Mouse (Mus musculus) midbrain, embryonic 13.5 days (tissue): ENCODE results near the gene Abhd17a. TPM values are rescaled to one million over a fixed set of nuclear protein-coding genes. Genes with fewer than 3 reads are reported as not detected.
A peak's percentile ranks its signal among the peaks of the same experiment; 100 is the strongest.

Experiments
- ATAC-seq: fragments of 200-750 bp; cut with Nextera tagmentation; 2 replicates; pipeline ENCODE4 v1.8.0; 2017; ENCODE audit warnings: mild to moderate bottlenecking, moderate TSS enrichment, moderate library complexity
- H3K27ac ChIP-seq: fragments of 300-500 bp; sonication (generic); 2 replicates; pipeline ENCODE4 v1.5.1; 2015; ENCODE audit warnings: inconsistent platforms, mild to moderate bottlenecking, moderate library complexity
- H3K27me3 ChIP-seq: fragments of 300-500 bp; sonication (generic); 2 replicates; pipeline ENCODE4 v1.6.1; 2015; ENCODE audit warnings: mild to moderate bottlenecking, inconsistent platforms
- H3K36me3 ChIP-seq: fragments of 300-500 bp; sonication (generic); 2 replicates; pipeline ENCODE4 v1.6.1; 2015; ENCODE audit warnings: mild to moderate bottlenecking, inconsistent platforms
- H3K4me1 ChIP-seq: fragments of 300-500 bp; sonication (generic); replicated peaks from 2 replicates; pipeline ENCODE4 v1.6.1; 2015; ENCODE audit warnings: inconsistent platforms
- H3K4me2 ChIP-seq: fragments of 300-500 bp; sonication (generic); replicated peaks from 2 replicates; pipeline ENCODE4 v1.6.1; 2015; ENCODE audit warnings: moderate library complexity, mild to moderate bottlenecking, inconsistent platforms
- H3K4me3 ChIP-seq: fragments of 300-500 bp; sonication (generic); replicated peaks from 2 replicates; pipeline ENCODE4 v1.5.1; 2015; ENCODE audit warnings: mild to moderate bottlenecking, inconsistent platforms
- H3K9ac ChIP-seq: fragments of 300-500 bp; sonication (generic); replicated peaks from 2 replicates; pipeline ENCODE4 v1.6.1; 2015; ENCODE audit warnings: mild to moderate bottlenecking, inconsistent platforms
- H3K9me3 ChIP-seq: fragments of 300-500 bp; sonication (generic); 2 replicates; pipeline ENCODE4 v1.6.1; 2016; ENCODE audit warnings: mild to moderate bottlenecking, inconsistent platforms
- WGBS: fragments of 180-500 bp; shearing (Covaris S2); methylation state at CpG from one replicate; pipeline ENCODE4 v1.1.7; 2015; 5-methylcytosine and 5-hydroxymethylcytosine counted together
- microRNA-seq: library from miRNA; unstranded; fragments of <30 nt; microRNA quantifications from one replicate; pipeline ENCODE4, GENCODE M21; 2016
- polyA plus RNA-seq: library from polyadenylated mRNA; unstranded; fragments of >200 nt; fragmentation: Nextera tagmentation; extraction: Ambion mirVana; gene quantifications from 2 replicates; pipeline ENCODE4 v1.2.1, GENCODE M21; 2015

Gene Abhd17a
- polyA plus RNA-seq, 1 experiment from 2014 or later: 93.4 TPM

DNA sequence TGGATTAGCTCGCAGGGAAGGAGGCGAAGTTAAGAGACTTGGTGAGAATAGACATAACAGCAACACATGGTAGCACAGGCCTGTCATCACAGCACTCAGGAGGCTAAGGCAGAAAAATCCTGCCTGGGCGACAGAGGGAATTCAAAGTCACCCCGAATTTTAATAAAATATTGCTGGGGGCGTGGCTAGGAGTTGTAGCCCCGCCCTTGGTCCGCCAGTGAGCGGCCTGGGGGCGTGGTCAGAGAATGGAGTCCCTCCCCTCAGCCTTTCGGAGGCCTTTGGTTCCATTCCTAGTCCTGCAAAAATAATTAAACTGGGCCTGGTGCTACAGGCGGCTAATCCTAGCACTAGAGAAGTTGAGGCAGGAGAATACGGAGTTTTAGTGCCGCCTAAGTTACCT is 54.4 kb downstream of the Abhd17a start:
- no peaks in the 10 kb centered on the region for H3K9me3 ChIP-seq
- no peak overlapping the region for H3K4me2 ChIP-seq
- no peak overlapping the region for H3K4me3 ChIP-seq
- no peaks in the 10 kb centered on the region; the same call in 1 of the 2 replicates for H3K36me3 ChIP-seq
- peaks cover 54% of the 10 kb centered on the region for H3K27me3 ChIP-seq
- H3K4me1 ChIP-seq: peaks cover 7% of the 10 kb centered on the region; the same call in 1 of the 2 replicates
- H3K9ac ChIP-seq: no peak overlapping the region
- no peak overlapping the region for H3K27ac ChIP-seq
- ATAC-seq: no peak
- WGBS: 13% methylated on average over 13 of the region's 13 CpGs

DNA sequence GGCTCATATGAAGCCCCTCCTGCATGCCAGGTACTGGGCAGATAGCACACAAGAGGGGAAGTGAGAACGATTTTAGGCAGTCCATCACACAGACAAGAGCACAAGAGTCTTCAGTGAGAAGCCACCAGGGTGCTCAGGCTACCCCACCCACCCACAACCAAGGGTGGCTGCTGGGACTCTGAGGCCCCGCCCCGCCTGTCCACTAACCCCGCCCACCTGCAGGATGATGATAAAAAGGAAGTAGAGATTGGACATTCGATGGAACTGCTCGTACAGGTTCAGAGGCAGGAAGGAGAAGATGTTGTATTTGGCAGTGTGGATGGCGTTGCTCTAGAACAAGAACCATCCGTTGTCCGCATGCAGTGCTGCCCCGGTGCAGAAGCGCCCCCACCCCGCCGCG is 55.1 kb downstream of the Abhd17a start:
- 21% methylated on average over 14 of the region's 14 CpGs for WGBS
- Histone ChIP-seq H3K36me3 (no peaks in the 10 kb centered on the region), H3K9me3 (no peaks in the 10 kb centered on the region), H3K27me3 (peaks cover 54% of the 10 kb centered on the region), H3K4me3 (no peak overlapping the region), H3K9ac (no peak overlapping the region), H3K4me2 (peak overlapping the region; percentile 11; the same call in 1 of the 2 replicates), H3K27ac (no peak overlapping the region), H3K4me1 (peaks cover 7% of the 10 kb centered on the region; the same call in 1 of the 2 replicates)
- ATAC-seq: no peak

DNA sequence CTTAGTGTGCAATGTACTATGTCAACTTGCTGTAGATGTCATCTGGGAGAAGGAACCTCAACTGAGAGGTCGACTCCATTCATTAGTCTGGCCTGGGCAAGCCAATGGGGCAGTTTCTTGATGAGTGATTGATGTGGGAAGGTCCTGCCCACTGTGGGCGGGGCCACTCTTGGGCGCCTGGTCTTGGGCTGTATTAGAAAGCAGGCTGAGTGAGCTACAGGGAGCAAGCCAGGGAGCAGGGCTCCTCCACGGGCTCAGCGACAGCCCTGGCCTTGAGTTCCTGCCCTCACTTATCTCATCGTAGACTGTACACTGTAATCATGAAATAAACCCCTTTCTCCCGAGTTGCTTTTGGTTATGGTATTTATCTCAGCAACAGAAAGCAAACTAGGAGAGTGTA is 56.4 kb downstream of the Abhd17a start:
- Histone ChIP-seq H3K27me3 (peaks cover 49% of the 10 kb centered on the region), H3K9ac (no peak overlapping the region), H3K9me3 (no peaks in the 10 kb centered on the region), H3K4me2 (no peak overlapping the region), H3K4me3 (no peak overlapping the region), H3K27ac (no peak overlapping the region), H3K4me1 (0 out of 2 replicates have a peak, but pooled peaks cover 3% of the 10 kb centered on the region), H3K36me3 (no peaks in the 10 kb centered on the region)
- ATAC-seq: 0 out of 2 replicates have a peak, but pooled peaks have one; percentile 31
- 17% methylated on average over 7 of the region's 7 CpGs for WGBS

Small RNA genes within 50 kb of the gene (microRNA-seq; reads per million reads assigned to microRNA genes)
- gene Mir6912: 0.62 reads per million

Other genes with a start within 250 kb of the Abhd17a start
- 0.39 and 0.61 TPM in 2 replicates for gene Adamtsl5, start 241.9 kb downstream of the Abhd17a start, polyA plus RNA-seq
- 0.96 and 1.3 TPM in 2 replicates for gene Plk5, start 233.9 kb downstream of the Abhd17a start, polyA plus RNA-seq
- 15.9 and 18.6 TPM in 2 replicates for gene Mex3d, start 202.7 kb downstream of the Abhd17a start, polyA plus RNA-seq
- 243 and 257 TPM in 2 replicates for gene Mbd3, start 190.8 kb downstream of the Abhd17a start, polyA plus RNA-seq
- gene Uqcr11, start 183.5 kb downstream of the Abhd17a start, polyA plus RNA-seq: 518 and 572 TPM in 2 replicates
- 67.7 and 82.3 TPM in 2 replicates for gene Tcf3, start 156.7 kb downstream of the Abhd17a start, polyA plus RNA-seq
- 2.6 and 3.0 TPM in 2 replicates for gene Onecut3, start 95.5 kb downstream of the Abhd17a start, polyA plus RNA-seq
- gene Atp8b3, start 51.2 kb downstream of the Abhd17a start, polyA plus RNA-seq: 0.94 and 1.1 TPM in 2 replicates
- gene Rexo1, start 28.8 kb downstream of the Abhd17a start, polyA plus RNA-seq: 28.8 and 32.6 TPM in 2 replicates
- 3.7 and 4.5 TPM in 2 replicates for gene Klf16, start 13.0 kb downstream of the Abhd17a start, polyA plus RNA-seq
- 60.2 and 60.3 TPM in 2 replicates for gene Scamp4, start 12.5 kb upstream of the Abhd17a start, polyA plus RNA-seq
- gene Adat3, start 12.5 kb upstream of the Abhd17a start, polyA plus RNA-seq: 6.1 and 7.6 TPM in 2 replicates
- gene Gm49322, start 15.7 kb upstream of the Abhd17a start, polyA plus RNA-seq: 4.0 and 4.9 TPM in 2 replicates
- gene Csnk1g2, start 32.5 kb upstream of the Abhd17a start, polyA plus RNA-seq: 73.8 and 115 TPM in 2 replicates
- 60.9 and 80.6 TPM in 2 replicates for gene Btbd2, start 66.7 kb upstream of the Abhd17a start, polyA plus RNA-seq
- gene Mknk2, start 87.8 kb upstream of the Abhd17a start, polyA plus RNA-seq: 49.6 and 60.1 TPM in 2 replicates
- gene Mob3a, start 111.6 kb upstream of the Abhd17a start, polyA plus RNA-seq: 58.3 and 58.5 TPM in 2 replicates
- gene Izumo4, start 111.8 kb upstream of the Abhd17a start, polyA plus RNA-seq: 37.8 and 39.2 TPM in 2 replicates
- gene Ap3d1, start 151.9 kb upstream of the Abhd17a start, polyA plus RNA-seq: 94.5 and 96.3 TPM in 2 replicates
- gene Dot1l, start 164.9 kb upstream of the Abhd17a start, polyA plus RNA-seq: 19.3 and 23.3 TPM in 2 replicates
- gene Sf3a2, start 207.9 kb upstream of the Abhd17a start, polyA plus RNA-seq: 64.1 and 64.9 TPM in 2 replicates
- 131 and 150 TPM in 2 replicates for gene Plekhj1, start 208.3 kb upstream of the Abhd17a start, polyA plus RNA-seq
- not detected in 2 replicates for gene Amh, start 214.9 kb upstream of the Abhd17a start, polyA plus RNA-seq
- 0.28 and 0.43 TPM in 2 replicates for gene Jsrp1, start 223.2 kb upstream of the Abhd17a start, polyA plus RNA-seq
- 1,319 and 1,425 TPM in 2 replicates for gene Oaz1, start 236.3 kb upstream of the Abhd17a start, polyA plus RNA-seq